Mouse (Mus musculus): ENCODE results near the gene Gm27179. TPM values are rescaled to one million over a fixed set of nuclear protein-coding genes. Genes with fewer than 3 reads are reported as not detected.
"Not testable (repeated sequence)": the region's sequence is repeated elsewhere in the genome, so short reads cannot be mapped to it uniquely, and the experiment has no call there.

The Gm27179 gene
- not detected for total RNA-seq (2021)

- DNase-seq (ENCODE audit: low spot score); intact Hi-C loops (cut with DNase I): not testable (repeated sequence)
These were observed at the start of gene Gm27179 for GRCm38 (mm10) chr14:69512449-69512848. Gene Gm27179 (minus strand): TSS chr14:69512549.

DNA sequence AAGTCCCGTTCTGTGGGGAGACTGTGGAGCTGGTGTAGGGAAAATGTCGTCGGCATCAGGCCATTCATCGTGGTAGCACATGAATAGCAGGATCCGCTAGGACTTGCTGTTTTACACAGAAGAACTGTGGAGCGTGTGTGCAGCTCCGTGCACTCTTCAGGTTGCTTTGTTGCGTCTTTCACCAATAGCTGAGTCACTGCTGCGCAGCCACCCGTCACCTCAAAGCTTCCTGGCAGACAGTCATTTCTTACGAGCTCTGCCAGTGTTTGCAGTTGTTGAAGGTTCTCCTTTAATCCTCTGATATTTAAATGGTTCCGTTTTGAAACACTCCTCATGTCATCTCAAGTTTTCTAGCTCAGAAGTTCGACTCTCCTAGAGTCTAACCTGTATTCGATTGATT is 45.2 kb upstream of the Gm27179 start:
- DNase-seq (ENCODE audit: low spot score); intact Hi-C loops (cut with DNase I): not testable (repeated sequence)

- intact Hi-C loops (cut with DNase I); DNase-seq (ENCODE audit: low spot score): not testable (repeated sequence)
These were observed 44.5 kb upstream of the Gm27179 start for GRCm38 (mm10) chr14:69556820-69557219.

GRCm38 (mm10) chr14:69555110-69555831 is 42.9 kb upstream of the Gm27179 start, which contains the start of gene Entpd4b:
Gene Entpd4b (plus strand): TSS chr14:69555424.
- DNase-seq (ENCODE audit: low spot score); intact Hi-C loops (cut with DNase I): not testable (repeated sequence)

DNA sequence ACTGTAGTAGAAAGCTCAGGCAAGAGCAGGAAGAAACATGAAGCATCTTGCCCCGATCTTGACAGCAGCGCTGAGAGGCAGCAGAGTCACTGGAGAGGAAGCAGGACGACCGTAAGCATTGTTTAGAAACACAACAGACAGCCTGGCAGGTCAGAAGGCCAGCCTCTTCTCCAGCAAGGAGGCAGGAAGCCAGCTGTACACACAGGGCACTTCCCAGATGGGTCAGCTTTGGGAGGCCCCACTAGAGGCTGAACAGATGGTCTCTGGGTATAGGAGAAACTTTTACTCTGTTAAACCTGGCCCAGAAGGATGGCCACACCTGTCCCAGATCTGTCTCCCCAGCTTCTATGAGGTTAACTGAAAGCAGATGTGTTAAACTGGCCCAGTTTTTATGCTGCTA is 35.0 kb upstream of the Gm27179 start:
- DNase-seq (ENCODE audit: low spot score); intact Hi-C loops (cut with DNase I): not testable (repeated sequence)

- intact Hi-C loops (cut with DNase I), result not testable (repeated sequence)
These were observed 32.7 kb upstream of the Gm27179 start for GRCm38 (mm10) chr14:69545052-69545451.

DNA sequence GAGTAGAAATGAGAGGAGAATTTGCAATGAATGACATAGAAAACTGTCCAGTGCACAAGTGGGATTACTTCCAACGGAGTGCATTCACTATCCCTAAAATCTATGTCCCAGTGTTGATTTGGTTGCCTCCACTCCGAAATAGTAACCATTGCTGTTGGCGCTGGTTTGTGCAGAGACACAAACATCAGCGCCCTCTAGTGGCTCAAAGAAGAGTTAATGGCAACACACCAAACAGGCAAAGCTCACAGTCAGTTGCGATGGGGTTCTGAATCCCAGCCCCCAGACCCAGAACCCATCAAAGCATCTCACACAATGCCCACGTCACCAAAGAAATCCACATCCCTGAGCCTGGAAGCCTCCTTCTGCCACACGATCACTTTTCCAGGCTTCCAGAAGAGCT is 31.7 kb upstream of the Gm27179 start:
- intact Hi-C loops (cut with DNase I); DNase-seq (ENCODE audit: low spot score): not testable (repeated sequence)

More at GRCm38 (mm10) chr14:69545052-69545451, 32.7 kb upstream of the Gm27179 start:
- not testable (repeated sequence) for DNase-seq (ENCODE audit: low spot score)

DNA sequence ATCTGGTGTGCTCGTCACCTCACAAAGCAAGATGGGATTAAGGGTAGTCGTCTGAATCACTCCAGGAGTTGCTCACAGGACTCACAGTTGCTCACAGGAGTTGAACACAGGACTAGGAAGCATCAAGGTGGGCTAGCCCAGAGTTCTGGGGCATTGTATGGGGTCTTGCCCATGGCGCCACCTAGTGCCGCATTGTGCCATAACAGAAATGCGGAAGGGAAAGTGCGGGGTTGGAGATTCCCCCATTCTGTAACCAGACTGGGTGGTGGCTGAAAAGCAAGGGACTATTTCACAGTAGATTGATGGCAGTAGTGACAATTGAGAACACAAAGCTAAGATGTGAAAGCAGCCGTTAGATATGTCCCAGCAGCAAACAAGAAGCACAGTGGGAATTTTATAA is 30.3 kb upstream of the Gm27179 start:
- intact Hi-C loops (cut with DNase I); DNase-seq (ENCODE audit: low spot score): not testable (repeated sequence)

GRCm38 (mm10) chr14:69540113-69540512 is 27.8 kb upstream of the Gm27179 start:
- intact Hi-C loops (cut with DNase I); DNase-seq (ENCODE audit: low spot score): not testable (repeated sequence)

DNA sequence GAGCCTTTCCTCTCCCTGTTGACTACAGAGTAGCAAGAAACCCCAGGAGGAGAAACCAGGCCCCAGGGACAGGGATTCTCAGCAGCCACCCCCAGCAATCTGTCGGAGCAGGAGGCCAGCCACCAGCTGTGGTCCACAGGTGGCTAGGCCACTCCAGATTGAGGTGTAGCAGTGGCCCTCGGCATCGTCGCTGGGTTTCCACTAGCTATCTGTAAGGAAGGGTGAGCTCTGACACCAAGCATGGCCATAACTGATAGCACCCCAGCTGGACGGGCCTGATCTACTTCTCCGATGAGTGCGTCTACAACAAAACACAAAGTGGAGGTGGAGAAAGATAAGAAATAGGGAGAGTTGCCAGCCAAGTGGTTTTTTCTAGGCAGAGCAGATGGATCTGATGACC is 24.2 kb upstream of the Gm27179 start:
- intact Hi-C loops (cut with DNase I); DNase-seq (ENCODE audit: low spot score): not testable (repeated sequence)

GRCm38 (mm10) chr14:69526202-69526601 is 13.9 kb upstream of the Gm27179 start:
- DNase-seq (ENCODE audit: low spot score); intact Hi-C loops (cut with DNase I): not testable (repeated sequence)

DNA sequence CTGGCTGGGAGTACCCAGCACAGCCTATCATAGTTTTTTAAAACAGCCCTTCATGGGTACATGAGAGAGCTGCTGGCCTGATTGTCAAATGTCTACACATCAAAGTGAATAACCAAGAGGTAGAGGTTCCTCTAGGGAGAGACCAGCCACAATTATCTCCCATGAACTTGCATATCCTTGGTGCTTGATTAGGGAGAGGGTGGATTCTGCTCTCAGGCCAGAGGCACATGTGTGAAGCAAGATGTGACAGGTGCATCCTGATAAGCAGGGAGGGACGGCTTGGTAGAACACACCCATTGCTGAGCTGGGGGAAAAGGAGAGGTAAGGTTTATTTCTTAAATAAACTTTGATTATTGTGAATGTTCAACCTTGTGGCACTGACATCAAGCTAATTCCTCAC is 10.7 kb upstream of the Gm27179 start:
- intact Hi-C loops (cut with DNase I); DNase-seq (ENCODE audit: low spot score): not testable (repeated sequence)

DNA sequence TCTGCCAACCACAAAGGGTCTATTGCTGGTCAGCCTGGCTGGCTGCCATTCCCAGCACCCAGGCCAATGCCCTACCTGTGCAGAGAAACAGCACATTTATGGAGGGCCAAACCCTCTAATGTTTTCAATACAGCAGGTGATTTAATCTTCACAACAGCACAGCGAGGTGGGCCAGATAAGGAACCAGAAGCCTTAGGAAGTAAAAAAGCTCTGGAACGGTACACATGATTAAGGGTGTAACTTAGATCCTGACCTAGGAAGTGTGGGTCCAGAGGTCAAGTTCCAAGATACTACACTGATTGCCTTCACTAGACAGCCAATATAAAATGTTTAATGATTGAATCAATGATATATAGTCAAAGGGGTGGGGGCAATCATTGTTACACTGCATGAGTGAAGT is 8.5 kb upstream of the Gm27179 start:
- DNase-seq (ENCODE audit: low spot score); intact Hi-C loops (cut with DNase I): not testable (repeated sequence)

GRCm38 (mm10) chr14:69507000-69507399 is 5.3 kb downstream of the Gm27179 start:
- DNase-seq (ENCODE audit: low spot score); intact Hi-C loops (cut with DNase I): not testable (repeated sequence)

DNA sequence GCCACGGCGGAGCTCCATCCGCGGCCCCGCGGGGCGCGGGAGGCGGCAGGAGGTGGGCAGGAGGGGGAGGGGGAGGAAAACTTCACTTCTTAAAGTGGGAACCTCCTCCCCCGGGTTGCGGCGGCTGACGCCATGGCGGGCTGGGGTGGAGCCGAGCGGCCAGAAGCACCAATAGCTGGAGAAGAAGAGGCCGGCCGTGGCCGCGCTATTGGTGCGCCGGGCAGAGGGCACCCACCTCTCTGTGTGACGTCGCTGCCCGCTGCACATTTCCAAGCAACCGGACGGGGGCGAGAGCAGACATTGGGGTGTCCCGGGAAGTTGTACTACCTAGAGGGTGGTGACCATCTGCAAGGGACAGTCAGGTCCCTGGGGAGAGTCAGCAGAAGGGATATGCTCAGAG is 9.2 kb downstream of the Gm27179 start, which contains the start of gene Gm16867:
Gene Gm16867, minus strand, starts transcription at position 189 of the 400 bp plus-strand sequence.
- DNase-seq (ENCODE audit: low spot score); intact Hi-C loops (cut with DNase I): not testable (repeated sequence)

DNA sequence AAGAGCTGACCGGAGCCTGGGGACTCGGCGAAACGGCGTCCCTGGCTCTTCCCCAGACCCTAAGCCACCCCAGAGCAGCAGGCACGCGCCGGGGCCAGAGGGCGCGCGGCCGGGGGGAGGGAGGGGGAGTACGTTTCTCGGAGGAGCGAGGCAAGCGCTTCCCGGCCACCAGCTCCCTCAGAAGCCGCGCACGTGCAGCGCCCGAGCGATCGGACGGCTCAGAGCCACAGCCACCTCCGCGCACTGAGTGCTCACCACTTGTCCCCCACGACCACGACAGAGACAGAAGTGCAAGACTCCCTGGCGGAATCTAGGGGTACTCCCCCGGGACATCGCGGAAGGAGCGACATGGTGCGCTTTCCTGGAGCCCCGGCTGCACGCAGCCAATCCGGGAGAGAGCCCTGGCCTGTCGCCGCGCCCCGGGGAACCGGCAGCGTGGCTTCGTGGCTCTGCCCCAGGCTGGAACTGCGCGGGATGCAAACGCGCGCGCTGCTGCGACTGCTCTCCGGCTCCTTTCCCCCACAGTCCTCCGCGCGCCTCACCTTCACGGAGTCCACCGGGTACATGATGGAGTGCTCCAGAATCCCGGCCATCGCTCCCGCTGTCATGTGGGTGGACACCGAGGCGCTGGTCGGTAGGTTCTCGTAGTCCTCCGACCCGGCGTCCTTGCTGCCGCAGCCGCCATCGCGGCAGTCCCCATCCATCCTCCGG is 9.8 kb downstream of the Gm27179 start:
- DNase-seq (ENCODE audit: low spot score); intact Hi-C loops (cut with DNase I): not testable (repeated sequence)

DNA sequence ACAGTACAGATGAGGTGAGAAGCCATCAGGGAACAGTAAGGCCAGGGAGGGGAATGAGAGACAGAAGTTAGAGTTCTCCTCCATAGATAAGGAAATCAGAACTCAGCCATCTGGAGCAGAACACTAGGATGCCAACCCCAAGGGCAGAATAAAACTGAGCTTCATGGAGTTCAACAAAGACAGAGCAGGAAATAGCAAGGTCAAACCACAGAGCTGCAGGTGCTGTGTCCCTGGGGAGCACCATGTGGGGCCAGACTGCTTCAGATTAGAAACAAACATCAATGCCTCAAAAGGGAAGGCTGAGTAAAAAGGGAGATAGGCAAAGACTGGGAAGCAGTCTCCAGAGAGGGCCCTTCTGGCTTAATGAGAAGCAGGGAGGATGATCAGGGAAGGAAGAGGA is 16.1 kb downstream of the Gm27179 start:
- DNase-seq (ENCODE audit: low spot score); intact Hi-C loops (cut with DNase I): not testable (repeated sequence)

- DNase-seq (ENCODE audit: low spot score); intact Hi-C loops (cut with DNase I): not testable (repeated sequence)
These were observed 17.4 kb downstream of the Gm27179 start for GRCm38 (mm10) chr14:69494946-69495345.

- intact Hi-C loops (cut with DNase I), result not testable (repeated sequence)
These were observed 17.8 kb downstream of the Gm27179 start for GRCm38 (mm10) chr14:69494522-69494921.

DNA sequence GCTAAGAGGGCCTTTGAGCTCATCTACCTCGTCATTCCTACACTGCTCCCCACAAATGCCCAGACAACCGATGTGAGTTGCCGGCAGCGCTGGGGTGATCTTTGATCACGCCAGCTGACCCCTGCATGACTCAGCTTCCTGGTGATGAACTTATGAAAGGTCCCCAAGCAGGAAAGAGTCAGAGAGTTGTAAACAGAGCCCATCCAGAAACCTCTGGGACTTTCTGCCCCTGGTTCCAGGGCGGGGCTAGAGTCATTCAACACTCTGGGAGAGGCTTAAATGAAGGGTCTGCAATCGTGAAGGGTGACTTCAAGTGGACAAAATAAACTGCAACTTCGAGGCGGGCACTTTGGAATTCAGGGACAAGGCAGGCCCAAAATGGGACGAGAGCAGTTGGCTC is 24.3 kb downstream of the Gm27179 start:
- intact Hi-C loops (cut with DNase I); DNase-seq (ENCODE audit: low spot score): not testable (repeated sequence)

More at GRCm38 (mm10) chr14:69494522-69494921, 17.8 kb downstream of the Gm27179 start:
- not testable (repeated sequence) for DNase-seq (ENCODE audit: low spot score)

Data from heart, postnatal 25 days (tissue).